Mouse (Mus musculus) right cerebral cortex, postnatal 36 days (tissue): ENCODE measurements around the gene Antxr1.

Source experiments
- DNase-seq, 2 experiments: peaks; one replicate each; pipeline ENCODE4 v3.0.0; 2022; ENCODE audit warnings: low spot score in 2 of 2, mixed read lengths in 1 of 2

Gene Antxr1

GRCm38 (mm10) chr6:87142239-87142638 lies 193.4 kb downstream of the Antxr1 start:
- no peak for DNase-seq

GRCm38 (mm10) chr6:87139796-87140553 lies 195.6 kb downstream of the Antxr1 start:
- no peak for DNase-seq

DNA sequence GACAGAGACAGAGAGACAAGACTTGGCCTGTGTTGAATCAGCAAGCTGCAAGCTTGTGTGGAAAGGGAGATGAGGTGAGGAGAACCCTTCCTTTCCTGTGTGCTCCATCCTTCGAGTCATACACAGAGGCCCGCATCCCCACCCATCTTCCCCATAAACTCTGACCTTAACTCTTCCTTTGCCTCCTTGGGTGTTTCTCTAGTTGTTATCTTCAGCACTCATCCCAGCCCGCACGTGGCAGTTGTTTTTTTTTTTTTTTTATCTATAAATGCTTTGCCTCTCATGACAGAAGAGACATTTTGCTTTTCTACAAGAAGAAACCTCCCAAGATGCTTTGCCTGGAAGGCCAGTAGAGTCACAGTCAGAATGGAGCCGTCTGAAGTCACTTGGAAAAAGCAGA lies 197.1 kb downstream of the Antxr1 start:
- no peak for DNase-seq

DNA sequence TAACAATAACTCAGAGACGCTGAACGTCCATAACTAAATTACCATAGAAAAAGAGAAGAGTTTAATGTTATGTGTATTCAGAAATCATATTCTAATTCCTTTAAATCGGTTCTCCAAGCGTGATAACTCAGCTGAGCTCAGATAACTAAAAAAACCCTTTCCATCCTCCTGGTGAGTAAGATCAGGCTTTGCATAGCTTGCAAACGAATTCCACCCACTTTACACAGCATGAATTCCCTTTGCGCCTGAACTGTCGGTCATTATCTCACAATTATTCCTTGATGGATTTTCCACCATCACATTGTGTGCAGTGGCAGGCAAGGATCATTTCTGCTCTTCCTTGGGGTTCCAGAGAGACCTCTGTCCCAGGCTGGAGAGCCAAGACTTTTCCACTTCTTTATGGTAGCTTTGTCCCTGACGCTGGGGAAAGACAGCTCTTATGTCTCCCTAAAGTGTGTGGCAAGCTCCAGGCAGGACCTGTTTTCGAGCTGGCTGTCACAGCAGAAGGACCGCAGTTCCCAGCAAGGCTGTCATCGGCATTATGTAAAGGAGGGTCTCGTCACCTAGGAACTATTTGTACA lies 201.6 kb downstream of the Antxr1 start:
- DNase-seq, result no peak

GRCm38 (mm10) chr6:87133520-87133919 lies 202.1 kb downstream of the Antxr1 start:
- DNase-seq, result no peak

GRCm38 (mm10) chr6:87131078-87131477 lies 204.5 kb downstream of the Antxr1 start:
- DNase-seq, result no peak

- no peak for DNase-seq
Observed at GRCm38 (mm10) chr6:87130628-87131027, 205.0 kb downstream of the Antxr1 start.

DNA sequence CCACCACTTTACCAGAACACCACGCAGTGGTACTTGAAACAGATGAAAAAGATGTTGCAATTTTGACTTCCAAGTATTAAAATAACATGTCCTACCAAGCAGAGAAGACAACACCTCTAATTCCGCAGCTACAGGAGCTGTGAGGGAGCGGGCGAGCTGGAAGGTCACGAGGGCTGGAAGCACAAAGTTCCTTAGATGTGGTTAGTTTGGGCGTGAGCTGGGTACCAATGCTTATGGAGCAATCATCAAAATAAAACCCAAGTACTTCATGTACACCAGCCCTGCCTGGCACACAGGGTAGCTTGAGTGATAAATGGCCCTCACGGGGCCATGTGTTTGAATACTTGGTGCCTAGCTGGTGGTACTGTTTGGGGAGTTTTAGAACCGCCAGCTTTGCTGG lies 205.8 kb downstream of the Antxr1 start:
- DNase-seq, result no peak

GRCm38 (mm10) chr6:87127049-87127753 lies 208.4 kb downstream of the Antxr1 start:
- no peak for DNase-seq

GRCm38 (mm10) chr6:87123973-87124372 lies 211.6 kb downstream of the Antxr1 start:
- DNase-seq, result no peak

DNA sequence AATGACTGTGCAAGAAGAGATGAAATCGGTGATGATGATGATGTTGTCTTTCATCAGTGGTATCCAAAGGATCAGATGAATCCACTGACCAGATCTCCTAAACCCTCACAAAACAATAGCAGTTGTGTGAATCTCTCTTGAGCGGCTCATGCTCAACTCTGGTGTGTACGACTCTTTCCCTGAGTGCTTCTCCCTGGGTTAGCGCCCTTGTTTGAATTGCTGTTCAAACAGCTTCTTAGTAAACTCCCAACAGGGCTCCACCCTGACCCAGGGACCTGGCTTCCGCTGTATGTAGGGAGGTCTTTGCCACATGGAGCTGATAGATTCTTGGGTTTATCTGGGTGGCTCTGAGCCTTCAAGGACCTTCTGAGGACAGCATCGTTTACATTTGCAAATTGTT lies 212.2 kb downstream of the Antxr1 start:
- no peak for DNase-seq

DNA sequence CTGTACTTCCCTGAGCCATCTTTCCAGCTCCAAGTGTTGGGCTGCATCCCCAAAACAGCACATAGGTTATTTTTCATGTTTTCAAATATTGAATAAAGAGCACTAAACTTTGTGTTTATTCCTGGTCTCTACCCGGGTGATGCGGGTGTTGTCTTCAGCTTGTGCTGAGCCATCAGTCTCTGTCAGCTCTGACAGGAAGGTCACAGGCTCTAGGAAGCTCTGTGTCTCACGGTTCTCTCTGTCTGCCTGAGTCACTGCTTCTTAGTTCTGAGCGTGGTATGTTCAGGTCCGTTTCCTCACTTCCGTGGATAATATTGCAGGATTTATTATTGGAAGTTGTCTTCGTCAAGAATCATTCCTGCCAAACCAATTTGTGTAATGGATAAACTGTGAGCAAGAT lies 213.7 kb downstream of the Antxr1 start:
- no peak for DNase-seq

GRCm38 (mm10) chr6:87120661-87121060 lies 215.0 kb downstream of the Antxr1 start:
- no peak for DNase-seq

- DNase-seq, result no peak
Observed at GRCm38 (mm10) chr6:87119975-87120374, 215.6 kb downstream of the Antxr1 start.

DNA sequence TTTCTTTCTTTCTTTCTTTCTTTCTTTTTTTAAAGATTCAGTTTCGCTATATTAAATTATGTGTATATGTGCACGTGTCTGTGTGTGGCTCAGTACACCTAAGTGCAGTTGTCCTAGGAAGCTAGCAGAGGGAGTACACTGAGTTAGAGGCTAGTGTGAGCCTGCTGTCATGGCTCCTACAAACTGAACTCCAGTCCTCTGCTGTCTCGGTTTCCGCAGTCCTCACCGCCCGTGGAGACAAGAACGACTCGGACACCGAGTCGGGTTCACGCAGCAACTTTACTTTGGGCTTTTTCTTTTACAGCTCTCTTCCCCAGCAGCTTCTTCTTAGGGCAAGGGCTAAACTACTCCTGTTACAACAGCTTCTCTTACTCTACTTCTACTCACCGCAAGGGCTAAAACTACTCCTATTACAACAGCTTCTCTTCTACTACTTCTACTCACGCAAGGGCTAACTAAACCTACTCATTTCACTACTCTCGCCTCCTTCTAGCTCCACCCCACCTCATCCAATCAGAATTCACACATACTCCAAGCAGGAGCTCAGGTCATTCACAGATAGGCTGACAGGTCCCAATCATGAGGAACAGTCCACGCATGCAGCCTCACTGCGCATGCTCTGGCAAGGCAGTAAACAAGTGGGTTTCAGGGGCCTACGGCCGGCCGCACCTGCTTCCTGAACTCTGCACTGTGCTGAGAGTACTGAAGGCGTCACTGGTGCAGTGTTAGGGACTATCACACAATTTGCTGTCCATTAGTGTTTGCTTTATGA lies 216.4 kb downstream of the Antxr1 start:
- DNase-seq, result no peak

DNA sequence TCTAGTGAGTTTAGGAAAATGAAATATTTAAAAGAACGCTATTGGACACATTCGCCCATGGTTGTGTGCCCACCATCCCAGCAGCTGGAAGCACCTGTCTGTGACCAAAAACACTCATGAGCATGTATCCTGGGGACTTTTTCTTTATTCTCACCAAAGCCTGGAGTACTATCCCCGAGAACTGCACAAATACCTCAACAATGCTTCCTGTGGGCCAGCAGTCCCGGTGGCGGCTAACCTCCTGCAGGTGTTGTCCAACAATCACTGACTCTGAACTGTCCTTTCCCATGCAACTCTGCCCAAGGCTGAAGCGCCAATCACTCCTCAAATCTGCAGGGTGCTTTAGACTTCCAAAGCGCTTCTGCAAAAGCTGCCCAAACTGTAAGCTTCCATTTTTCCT lies 219.0 kb downstream of the Antxr1 start:
- DNase-seq, result no peak

DNA sequence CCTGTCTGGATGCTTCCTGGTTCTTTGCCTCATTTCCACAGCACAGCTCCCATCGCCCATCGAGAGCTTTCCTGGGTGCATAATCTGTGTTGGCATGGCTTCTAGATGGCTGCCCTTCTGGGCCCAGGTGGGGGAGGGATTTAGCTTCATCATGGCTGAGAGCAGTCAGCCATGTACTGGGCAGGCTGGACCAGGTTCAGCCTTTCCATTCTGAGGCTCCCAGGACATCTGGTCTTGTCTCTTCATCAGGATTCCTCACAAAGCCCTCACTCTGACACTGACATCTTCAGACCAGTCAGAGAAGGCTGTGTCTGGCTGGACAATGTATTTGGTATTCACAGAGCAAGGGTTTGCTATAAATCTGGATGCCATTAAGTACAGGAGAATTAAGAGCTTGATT lies 219.6 kb downstream of the Antxr1 start:
- DNase-seq, result no peak

DNA sequence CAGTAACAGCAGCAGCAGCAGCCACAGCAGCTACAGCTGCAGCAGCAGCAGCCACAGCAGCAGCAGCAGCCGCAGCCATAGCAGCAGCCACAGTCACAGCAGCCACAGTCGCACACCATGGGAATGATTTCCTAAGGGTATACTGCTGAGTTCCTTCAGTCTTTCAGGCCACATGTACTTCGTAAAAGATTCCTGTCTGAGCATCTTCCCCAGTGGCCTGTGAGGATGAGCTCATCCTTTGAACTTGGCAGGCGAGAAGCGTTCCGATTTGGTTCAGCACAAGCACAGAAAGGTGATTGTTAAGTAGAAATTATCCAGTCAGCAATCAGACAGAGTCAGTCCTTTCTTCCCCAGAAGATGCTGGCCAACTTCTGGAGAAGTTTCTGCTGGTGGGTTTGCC lies 223.5 kb downstream of the Antxr1 start:
- DNase-seq, result no peak

- no peak for DNase-seq
Observed at GRCm38 (mm10) chr6:87111493-87111892, 224.1 kb downstream of the Antxr1 start.

GRCm38 (mm10) chr6:87104123-87104796 lies 231.4 kb downstream of the Antxr1 start, which contains the start of gene D6Ertd527e:
TSS of gene D6Ertd527e (plus strand) at chr6:87104746.
- DNase-seq, result no peak

- DNase-seq, result no peak
Observed at GRCm38 (mm10) chr6:87103314-87103713, 232.3 kb downstream of the Antxr1 start.
